Mouse (Mus musculus): ENCODE data around the gene Mrpl35. TPM values are rescaled to one million over a fixed set of nuclear protein-coding genes. Genes with fewer than 3 reads are reported as not detected.

Mrpl35 gene
- polyA plus RNA-seq, 1 experiment from 2014 or later, result 61.3 TPM

DNA sequence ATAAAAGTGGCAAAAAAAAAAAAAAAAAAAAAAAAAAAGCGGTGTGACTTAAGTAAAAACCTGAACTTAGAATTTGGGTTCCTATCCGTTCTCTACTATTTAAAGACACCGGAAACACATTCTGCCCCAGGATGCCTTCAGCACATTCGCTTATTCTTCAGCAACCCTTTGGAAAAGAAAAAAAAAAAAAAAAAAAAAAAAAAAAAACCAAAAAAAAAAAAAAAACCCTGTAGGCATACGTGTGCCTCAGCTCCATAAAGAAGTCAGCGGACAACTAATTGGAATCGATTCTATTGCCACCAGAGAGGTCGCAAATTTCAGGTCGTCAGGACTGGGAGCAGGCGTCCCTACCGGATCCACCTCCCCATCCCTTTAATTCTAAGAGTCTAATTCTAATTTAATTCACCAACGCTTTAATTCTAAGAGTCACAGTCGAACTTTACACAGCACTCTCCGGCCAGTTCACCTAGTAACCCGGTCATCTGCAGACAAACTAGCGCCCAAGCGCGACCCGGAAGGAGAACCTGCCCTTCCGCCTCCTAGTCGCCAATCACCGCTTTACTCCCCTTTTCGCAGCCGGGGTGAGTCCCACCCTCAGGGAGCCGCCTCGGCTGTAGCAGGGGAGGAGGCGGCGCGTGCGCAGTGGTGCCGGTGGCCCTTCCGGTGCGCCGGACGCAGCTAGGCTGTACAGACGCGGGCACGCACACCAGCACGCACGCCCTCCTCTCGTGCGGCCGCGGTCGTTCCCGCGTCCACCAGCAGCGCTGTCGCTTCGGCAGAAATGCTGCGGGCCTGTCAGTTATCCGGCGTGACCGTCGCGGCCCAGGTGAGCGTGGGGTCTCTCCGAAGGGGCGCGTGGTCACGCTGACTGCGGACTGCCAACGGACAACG lies 4.2 kb upstream of the Mrpl35 start, which contains the start of gene Immt:
Gene Immt, plus strand, starts transcription at position 642 of the 891 bp plus-strand sequence.
- peak within 1 kb of the TSS; percentile 98 for H3K27ac ChIP-seq (ENCODE audit: low read length)
- no peaks in the 10 kb centered on the region for H3K27me3 ChIP-seq (ENCODE audit: control insufficient read depth, insufficient read depth, low read length)
- H3K36me3 ChIP-seq (ENCODE audit: control insufficient read depth, insufficient read depth), result peaks cover 4% of the 10 kb centered on the region; the same call in 1 of the 2 replicates
- peaks cover 8% of the 10 kb centered on the region for H3K4me1 ChIP-seq (ENCODE audit: control insufficient read depth, insufficient read depth, low read length)
- H3K9me3 ChIP-seq (replicated peaks; ENCODE audit: control insufficient read depth, low read length), result no peaks in the 10 kb centered on the region
- peak within 1 kb of the TSS; percentile 86 for H3K4me2 ChIP-seq (ENCODE audit: low read depth, low read length)
- peak within 1 kb of the TSS; percentile 99 for H3K4me3 ChIP-seq (ENCODE audit: low read length)
- H3K9ac ChIP-seq (ENCODE audit: low read length), result peak within 1 kb of the TSS; percentile 98
- under 1% methylated on average over 64 of the region's 64 CpGs for WGBS
- ATAC-seq (replicated peaks; ENCODE audit: extremely low read depth, insufficient read depth, low FRiP score), result peak; percentile 99

DNA sequence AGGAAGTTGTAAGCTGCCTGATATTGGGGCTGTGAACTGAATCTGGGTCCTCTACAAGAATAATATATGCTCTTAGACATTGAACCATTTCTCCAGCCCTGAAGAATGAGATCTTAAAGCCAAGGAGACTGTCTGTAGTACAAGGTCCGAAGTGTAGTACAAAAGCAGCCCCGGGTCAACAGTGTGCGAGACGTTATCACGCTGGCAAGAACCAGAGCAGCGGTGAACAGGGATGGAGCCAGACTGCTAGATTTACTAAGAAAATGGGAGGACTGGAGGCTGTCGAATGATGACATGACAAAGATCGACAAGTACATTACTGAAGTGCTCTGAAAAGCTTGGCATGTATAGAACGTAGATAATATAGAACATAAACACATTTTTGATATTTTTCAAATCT lies 3.0 kb upstream of the Mrpl35 start:
- Histone ChIP-seq H3K9ac (ENCODE audit: low read length) (no peak overlapping the region), H3K9me3 (replicated peaks; ENCODE audit: control insufficient read depth, low read length) (no peaks in the 10 kb centered on the region), H3K4me2 (ENCODE audit: low read depth, low read length) (no peak overlapping the region), H3K27me3 (ENCODE audit: control insufficient read depth, insufficient read depth, low read length) (no peaks in the 10 kb centered on the region), H3K4me3 (ENCODE audit: low read length) (no peak overlapping the region), H3K27ac (ENCODE audit: low read length) (no peak overlapping the region), H3K4me1 (ENCODE audit: control insufficient read depth, insufficient read depth, low read length) (peaks cover 8% of the 10 kb centered on the region), H3K36me3 (ENCODE audit: control insufficient read depth, insufficient read depth) (peaks cover 1% of the 10 kb centered on the region; the same call in 1 of the 2 replicates)
- ATAC-seq (replicated peaks; ENCODE audit: extremely low read depth, insufficient read depth, low FRiP score), result no peak
- 84% methylated on average over 9 of the region's 9 CpGs for WGBS

DNA sequence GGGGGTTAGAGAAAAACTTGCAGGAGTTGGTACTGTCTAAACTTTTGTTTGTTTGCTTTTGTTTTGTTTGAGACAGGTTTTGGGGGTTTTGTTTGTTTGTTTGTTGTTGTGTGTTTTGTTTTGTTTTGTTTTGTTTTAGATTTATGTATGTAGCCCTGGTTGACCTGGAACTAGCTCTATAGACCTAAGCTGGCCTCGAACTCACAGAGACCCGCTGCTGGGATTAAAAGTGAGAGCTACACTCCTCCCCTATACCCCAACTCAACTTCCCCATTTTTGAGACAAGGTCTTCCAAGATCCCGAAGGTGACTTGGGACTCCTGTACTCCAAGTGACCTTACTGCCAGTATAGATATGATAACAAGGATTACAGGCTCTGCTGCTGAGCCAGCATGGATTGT lies 2.8 kb downstream of the Mrpl35 start:
- no peak for ATAC-seq (replicated peaks; ENCODE audit: extremely low read depth, insufficient read depth, low FRiP score)
- Histone ChIP-seq H3K4me3 (ENCODE audit: low read length) (peak overlapping the region; percentile 77), H3K27ac (ENCODE audit: low read length) (no peak overlapping the region; the same call in 1 of the 2 replicates), H3K27me3 (ENCODE audit: control insufficient read depth, insufficient read depth, low read length) (no peaks in the 10 kb centered on the region), H3K9ac (ENCODE audit: low read length) (peak overlapping the region; percentile 81), H3K4me2 (ENCODE audit: low read depth, low read length) (peak overlapping the region; percentile 75), H3K36me3 (ENCODE audit: control insufficient read depth, insufficient read depth) (no peaks in the 10 kb centered on the region), H3K4me1 (ENCODE audit: control insufficient read depth, insufficient read depth, low read length) (peaks cover 11% of the 10 kb centered on the region), H3K9me3 (replicated peaks; ENCODE audit: control insufficient read depth, low read length) (no peaks in the 10 kb centered on the region)
- WGBS, result 25% methylated on average over 3 of the region's 3 CpGs

DNA sequence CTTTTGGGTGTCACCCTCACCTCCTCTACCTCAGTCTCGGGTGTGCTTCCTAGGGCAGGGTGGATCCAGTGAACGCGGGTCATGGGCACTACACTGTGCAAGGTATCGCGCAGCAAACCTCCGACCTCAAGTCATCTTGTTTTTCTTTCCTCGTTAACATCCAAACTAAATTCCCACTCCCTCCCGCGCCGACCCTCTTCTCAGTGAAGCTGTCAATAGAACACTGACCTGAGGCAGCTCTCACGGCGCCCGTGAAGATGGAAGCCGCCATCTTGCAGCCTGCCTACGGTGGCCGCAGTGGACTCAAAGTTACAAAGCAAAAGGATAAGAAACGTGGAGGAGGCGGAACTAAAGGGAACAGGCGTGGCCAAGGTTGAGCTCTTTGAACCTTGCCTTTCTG lies 3.3 kb downstream of the Mrpl35 start:
- Histone ChIP-seq H3K4me2 (ENCODE audit: low read depth, low read length) (peak overlapping the region; percentile 95), H3K27ac (ENCODE audit: low read length) (peak overlapping the region; percentile 67), H3K9me3 (replicated peaks; ENCODE audit: control insufficient read depth, low read length) (no peaks in the 10 kb centered on the region), H3K9ac (ENCODE audit: low read length) (peak overlapping the region; percentile 81), H3K4me1 (ENCODE audit: control insufficient read depth, insufficient read depth, low read length) (peaks cover 11% of the 10 kb centered on the region), H3K27me3 (ENCODE audit: control insufficient read depth, insufficient read depth, low read length) (no peaks in the 10 kb centered on the region), H3K4me3 (ENCODE audit: low read length) (peak overlapping the region; percentile 77), H3K36me3 (ENCODE audit: control insufficient read depth, insufficient read depth) (peaks cover 1% of the 10 kb centered on the region; the same call in 1 of the 2 replicates)
- peak; percentile 90 for ATAC-seq (replicated peaks; ENCODE audit: extremely low read depth, insufficient read depth, low FRiP score)
- under 1% methylated on average over 19 of the region's 19 CpGs for WGBS

DNA sequence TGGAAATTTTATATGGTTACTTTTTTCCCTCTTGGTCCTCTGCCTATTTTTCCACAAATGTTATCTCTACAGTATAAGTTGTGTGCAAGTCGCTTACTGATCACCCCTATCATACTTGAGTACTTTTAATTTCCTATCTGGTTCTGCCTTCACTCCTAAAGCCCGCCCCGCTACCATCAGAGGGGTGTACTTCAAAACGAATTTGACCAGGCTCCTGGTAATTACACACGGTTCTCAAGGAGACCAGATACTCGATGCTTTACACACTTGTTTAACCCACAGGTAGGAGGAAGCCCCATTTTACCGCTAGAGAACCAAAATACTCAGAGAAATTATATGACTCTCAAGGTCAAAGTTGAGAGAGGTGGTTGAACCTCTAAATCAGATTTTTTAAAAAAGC lies 3.7 kb downstream of the Mrpl35 start:
- peak; percentile 42 for ATAC-seq (replicated peaks; ENCODE audit: extremely low read depth, insufficient read depth, low FRiP score)
- peaks cover 11% of the 10 kb centered on the region for H3K4me1 ChIP-seq (ENCODE audit: control insufficient read depth, insufficient read depth, low read length)
- H3K4me2 ChIP-seq (ENCODE audit: low read depth, low read length), result peak overlapping the region; percentile 95
- WGBS, result 1% methylated on average over 7 of the region's 7 CpGs
- peak overlapping the region; percentile 77 for H3K4me3 ChIP-seq (ENCODE audit: low read length)
- H3K36me3 ChIP-seq (ENCODE audit: control insufficient read depth, insufficient read depth), result peaks cover 5% of the 10 kb centered on the region
- peak overlapping the region; percentile 81 for H3K9ac ChIP-seq (ENCODE audit: low read length)
- H3K9me3 ChIP-seq (replicated peaks; ENCODE audit: control insufficient read depth, low read length), result no peaks in the 10 kb centered on the region
- H3K27me3 ChIP-seq (ENCODE audit: control insufficient read depth, insufficient read depth, low read length), result no peaks in the 10 kb centered on the region
- H3K27ac ChIP-seq (ENCODE audit: low read length), result peak overlapping the region; percentile 67

DNA sequence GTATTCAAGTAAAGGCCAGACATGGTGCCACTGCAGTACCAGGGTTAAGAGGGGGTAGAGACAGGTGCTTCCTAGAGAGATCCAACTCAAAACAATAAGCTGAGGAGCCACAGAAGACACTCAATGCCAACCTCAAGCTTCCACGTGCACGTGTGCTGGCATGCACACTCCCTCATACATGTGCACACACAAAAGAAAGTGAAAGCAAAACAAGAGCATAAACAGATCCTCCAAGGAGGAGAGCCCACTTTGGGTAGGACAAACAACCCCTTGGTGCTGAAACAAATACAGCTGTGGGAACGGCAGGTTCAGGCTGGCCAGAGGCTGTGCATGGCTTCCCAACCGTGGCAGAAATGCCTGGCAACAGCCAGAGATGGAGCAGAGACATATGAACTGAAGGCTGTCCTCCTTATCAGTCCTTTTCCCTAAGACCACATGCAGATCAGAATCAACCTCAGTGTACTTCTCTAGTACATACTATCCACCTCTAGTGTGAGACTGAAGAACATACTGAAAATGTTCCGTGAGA lies 6.9 kb downstream of the Mrpl35 start:
- no peak overlapping the region for H3K9ac ChIP-seq (ENCODE audit: low read length)
- no peak for ATAC-seq (replicated peaks; ENCODE audit: extremely low read depth, insufficient read depth, low FRiP score)
- H3K4me1 ChIP-seq (ENCODE audit: control insufficient read depth, insufficient read depth, low read length), result peaks cover 11% of the 10 kb centered on the region
- peaks cover 33% of the 10 kb centered on the region for H3K36me3 ChIP-seq (ENCODE audit: control insufficient read depth, insufficient read depth)
- no peak overlapping the region for H3K4me3 ChIP-seq (ENCODE audit: low read length)
- WGBS, result 84% methylated on average over 5 of the region's 5 CpGs
- H3K4me2 ChIP-seq (ENCODE audit: low read depth, low read length), result no peak overlapping the region
- H3K27me3 ChIP-seq (ENCODE audit: control insufficient read depth, insufficient read depth, low read length), result no peaks in the 10 kb centered on the region
- H3K9me3 ChIP-seq (replicated peaks; ENCODE audit: control insufficient read depth, low read length), result no peaks in the 10 kb centered on the region
- H3K27ac ChIP-seq (ENCODE audit: low read length), result no peak overlapping the region

DNA sequence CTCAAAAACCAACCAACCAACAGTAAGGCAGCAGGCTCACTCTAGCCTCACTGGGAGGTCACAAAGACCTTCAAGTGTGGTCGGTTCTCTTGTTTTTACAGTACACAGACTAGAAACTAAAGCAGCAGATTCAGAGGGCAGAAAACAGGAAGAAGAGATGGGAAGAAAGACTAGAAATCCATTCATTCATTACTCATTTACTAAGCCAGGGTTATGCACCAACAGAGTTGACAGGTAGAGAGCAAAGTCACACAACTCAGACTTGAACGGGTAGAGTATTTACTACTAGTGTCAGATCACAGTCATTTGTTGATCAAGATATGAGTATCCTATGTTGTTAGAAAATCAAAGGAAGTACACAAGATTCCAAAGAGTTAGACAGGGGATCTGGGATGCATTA lies 13.9 kb downstream of the Mrpl35 start:
- Histone ChIP-seq H3K4me1 (ENCODE audit: control insufficient read depth, insufficient read depth, low read length) (no peaks in the 10 kb centered on the region), H3K9me3 (replicated peaks; ENCODE audit: control insufficient read depth, low read length) (no peaks in the 10 kb centered on the region), H3K27ac (ENCODE audit: low read length) (no peak overlapping the region), H3K9ac (ENCODE audit: low read length) (no peak overlapping the region), H3K36me3 (ENCODE audit: control insufficient read depth, insufficient read depth) (peaks cover 43% of the 10 kb centered on the region), H3K27me3 (ENCODE audit: control insufficient read depth, insufficient read depth, low read length) (no peaks in the 10 kb centered on the region), H3K4me3 (ENCODE audit: low read length) (no peak overlapping the region), H3K4me2 (ENCODE audit: low read depth, low read length) (no peak overlapping the region)
- no peak for ATAC-seq (replicated peaks; ENCODE audit: extremely low read depth, insufficient read depth, low FRiP score)
- WGBS, result 80% methylated on average over 2 of the region's 2 CpGs

DNA sequence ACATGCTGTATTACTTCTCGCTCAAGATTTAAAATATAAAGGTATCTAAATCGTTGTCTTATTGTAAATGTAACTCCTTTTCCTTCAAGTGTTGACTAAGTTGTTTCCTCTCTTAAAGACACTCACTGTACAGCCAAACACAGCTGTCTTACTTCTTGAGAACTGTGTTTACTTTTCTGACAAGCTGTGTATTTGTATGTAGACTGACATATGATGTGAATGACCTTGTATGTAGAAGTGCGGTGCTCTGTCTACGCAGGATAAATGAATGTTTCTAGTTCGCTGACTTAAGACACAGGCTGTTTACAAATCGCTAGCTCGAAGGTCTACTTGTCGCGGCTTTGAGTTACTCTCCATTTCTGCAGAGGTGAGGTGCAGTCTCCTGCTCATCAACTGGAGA lies 16.9 kb downstream of the Mrpl35 start:
- Histone ChIP-seq H3K27me3 (ENCODE audit: control insufficient read depth, insufficient read depth, low read length) (no peaks in the 10 kb centered on the region), H3K36me3 (ENCODE audit: control insufficient read depth, insufficient read depth) (peaks cover 17% of the 10 kb centered on the region), H3K4me3 (ENCODE audit: low read length) (no peak overlapping the region), H3K9me3 (replicated peaks; ENCODE audit: control insufficient read depth, low read length) (no peaks in the 10 kb centered on the region), H3K4me1 (ENCODE audit: control insufficient read depth, insufficient read depth, low read length) (peaks cover 12% of the 10 kb centered on the region), H3K27ac (ENCODE audit: low read length) (no peak overlapping the region), H3K4me2 (ENCODE audit: low read depth, low read length) (no peak overlapping the region), H3K9ac (ENCODE audit: low read length) (no peak overlapping the region)
- no peak for ATAC-seq (replicated peaks; ENCODE audit: extremely low read depth, insufficient read depth, low FRiP score)
- WGBS, result 89% methylated on average over 9 of the region's 9 CpGs

DNA sequence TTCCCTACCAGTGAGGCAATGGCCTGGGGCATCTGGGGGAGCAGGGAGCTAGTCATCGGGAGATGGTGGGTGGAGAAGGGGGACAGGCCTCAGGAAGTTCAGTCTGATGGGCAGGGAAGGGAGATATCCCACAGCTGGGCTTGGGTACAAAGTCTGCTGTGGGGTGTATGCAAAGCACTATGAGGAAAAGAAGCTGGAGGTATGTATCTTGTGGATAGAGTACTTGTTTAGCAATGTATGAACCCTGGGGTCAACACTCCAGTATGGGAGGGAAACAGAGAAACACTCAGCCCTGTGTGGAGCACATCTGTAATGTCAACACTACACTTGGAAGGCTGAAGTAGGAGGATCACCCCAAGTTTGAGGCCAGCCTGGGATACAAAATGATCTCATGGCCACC lies 20.1 kb downstream of the Mrpl35 start:
- no peaks in the 10 kb centered on the region for H3K27me3 ChIP-seq (ENCODE audit: control insufficient read depth, insufficient read depth, low read length)

More for the DNA sequence above, 20.1 kb downstream of the Mrpl35 start:
- H3K27ac ChIP-seq (ENCODE audit: low read length), result no peak overlapping the region
- no peaks in the 10 kb centered on the region for H3K9me3 ChIP-seq (replicated peaks; ENCODE audit: control insufficient read depth, low read length)
- H3K4me3 ChIP-seq (ENCODE audit: low read length), result no peak overlapping the region
- no peak for ATAC-seq (replicated peaks; ENCODE audit: extremely low read depth, insufficient read depth, low FRiP score)
- peaks cover 11% of the 10 kb centered on the region; the same call in 1 of the 2 replicates for H3K36me3 ChIP-seq (ENCODE audit: control insufficient read depth, insufficient read depth)
- H3K9ac ChIP-seq (ENCODE audit: low read length), result no peak overlapping the region
- no peak overlapping the region for H3K4me2 ChIP-seq (ENCODE audit: low read depth, low read length)
- peaks cover 21% of the 10 kb centered on the region for H3K4me1 ChIP-seq (ENCODE audit: control insufficient read depth, insufficient read depth, low read length)
- WGBS, result 38% methylated on average over 1 of the region's 1 CpGs
